Comparison of ENCODE assay signal across 9 mouse cellular contexts in genomic region chr2:9574196-9574595, GRCm38 (mm10).
DNase-seq lines count a peak whose midpoint lies in the region; ATAC-seq and TF ChIP-seq lines count a peak whose summit lies in the region.
"Had no signal": no experiment of that assay in that cellular context is flagged by ENCODE, and none has a peak within 500 bp of the region (broad histone marks: within the 10 kb centered on the region; RNA-seq: fewer than 3 reads in every experiment).

No protein-coding gene starts in this region.

- 0 out of 2 replicates have a peak overlapping the region, but pooled peaks have one; percentile 13 for H3K4me2 ChIP-seq in hindbrain, embryonic 15.5 days
- no peak overlapping the region for H3K4me2 ChIP-seq in lung, embryonic 14.5 days

- ATAC-seq in hindbrain, embryonic 15.5 days (ENCODE audit: low FRiP score, low read depth): peak; percentile 68; the same call in 1 of the 2 replicates
- peak; percentile 60; the same call in 1 of the 2 replicates for ATAC-seq in lung, embryonic 14.5 days (ENCODE audit: insufficient read depth)

- H3K9ac ChIP-seq in hindbrain, embryonic 15.5 days: no peak overlapping the region
- no peak overlapping the region for H3K9ac ChIP-seq in lung, embryonic 14.5 days

- no peaks in the 10 kb centered on the region for H3K9me3 ChIP-seq in hindbrain, embryonic 15.5 days
- H3K9me3 ChIP-seq in lung, embryonic 14.5 days (ENCODE audit: low read depth, low read length): no peaks in the 10 kb centered on the region

- peak; percentile 73 for DNase-seq in 3T3-L1 (ENCODE audit: low read depth, low spot score)
- DNase-seq in CD4-positive helper T cell, adult 2 months (ENCODE audit: low read depth, low spot score): peak; percentile 77
- peak; percentile 12 for DNase-seq in lung, embryonic 14.5 days
- no peak for DNase-seq in heart, postnatal 10 days
- DNase-seq in liver: no peak
- DNase-seq in adipocyte (ENCODE audit: low spot score): no peak
- DNase-seq: adrenal gland, postnatal 14 days had no signal

- TF ChIP-seq CTCF in lung, embryonic 14.5 days (IDR thresholded peaks at IDR 0.05; ENCODE audit: low read depth): no peak

- no peaks in the 10 kb centered on the region for H3K27me3 ChIP-seq in hindbrain, embryonic 15.5 days
- no peaks in the 10 kb centered on the region for H3K27me3 ChIP-seq in lung, embryonic 14.5 days (ENCODE audit: insufficient read depth, low read length)

- intact Hi-C loops in heart, postnatal 10 days (cut with DNase I): no loop called here

- WGBS in hindbrain, embryonic 15.5 days: 52% methylated on average over 6 of the region's 6 CpGs
- WGBS in lung, embryonic 14.5 days: 42% methylated on average over 6 of the region's 6 CpGs

- H3K4me3 ChIP-seq in hindbrain, embryonic 15.5 days: no peak overlapping the region
- H3K4me3 ChIP-seq in lung, embryonic 14.5 days (ENCODE audit: low read depth, low read length): no peak overlapping the region

- no peak overlapping the region for H3K27ac ChIP-seq in hindbrain, embryonic 15.5 days (replicated peaks)
- H3K27ac ChIP-seq in lung, embryonic 14.5 days (ENCODE audit: low read depth): no peak overlapping the region
- H3K27ac ChIP-seq: stomach, postnatal 0 days had no signal

- no peaks in the 10 kb centered on the region for H3K36me3 ChIP-seq in hindbrain, embryonic 15.5 days
- no peaks in the 10 kb centered on the region for H3K36me3 ChIP-seq in lung, embryonic 14.5 days (ENCODE audit: insufficient read depth)

- no peaks in the 10 kb centered on the region for H3K4me1 ChIP-seq in hindbrain, embryonic 15.5 days (replicated peaks)
- no peaks in the 10 kb centered on the region; the same call in 1 of the 2 replicates for H3K4me1 ChIP-seq in lung, embryonic 14.5 days (ENCODE audit: insufficient read depth)

Comparison
In these comparisons a context has a peak if more than half of its experiments do, and no peak if none do; other contexts are left out.
1. DNase-seq: peak in 3T3-L1 (single experiment), CD4-positive helper T cell, adult 2 months (single experiment) and lung, embryonic 14.5 days (single experiment); none in heart, postnatal 10 days (0 of 2), liver (single experiment) and adipocyte (single experiment).